Mouse (Mus musculus): ENCODE data around the gene Gm36028. TPM values are rescaled to one million over a fixed set of nuclear protein-coding genes. Genes with fewer than 3 reads are reported as not detected.

Gm36028 gene
- 0.24 and 0.40 TPM in 2 replicates for polyA plus RNA-seq (2014; fragmentation: Nextera tagmentation; extraction: Ambion mirVana)

GRCm38 (mm10) chr16:37861029-37861428 lies at the start of gene Gm36028:
TSS of gene Gm36028 (minus strand) at chr16:37861146.
- no peaks in the 10 kb centered on the region for H3K4me1 ChIP-seq (replicated peaks; ENCODE audit: control insufficient read depth, insufficient read depth, low read length)
- no peak within 1 kb of the TSS for H3K4me2 ChIP-seq (ENCODE audit: low read depth, low read length, severe bottlenecking)
- no peaks in the 10 kb centered on the region for H3K27me3 ChIP-seq (ENCODE audit: control insufficient read depth, insufficient read depth, low read length)
- WGBS = 87% methylated on average over 7 of the region's 7 CpGs
- H3K9ac ChIP-seq (ENCODE audit: low read length) = no peak within 1 kb of the TSS
- no peaks in the 10 kb centered on the region for H3K36me3 ChIP-seq (ENCODE audit: control insufficient read depth, insufficient read depth, low read length)
- DNase-seq (ENCODE audit: low spot score) = no peak
- H3K27ac ChIP-seq (ENCODE audit: low read depth, low read length) = no peak within 1 kb of the TSS
- no peak within 1 kb of the TSS for H3K4me3 ChIP-seq (ENCODE audit: low read depth, low read length)
- no peaks in the 10 kb centered on the region; the same call in 1 of the 2 replicates for H3K9me3 ChIP-seq (ENCODE audit: control insufficient read depth, low read length)
- no peak for ATAC-seq (replicated peaks; ENCODE audit: low FRiP score)

DNA sequence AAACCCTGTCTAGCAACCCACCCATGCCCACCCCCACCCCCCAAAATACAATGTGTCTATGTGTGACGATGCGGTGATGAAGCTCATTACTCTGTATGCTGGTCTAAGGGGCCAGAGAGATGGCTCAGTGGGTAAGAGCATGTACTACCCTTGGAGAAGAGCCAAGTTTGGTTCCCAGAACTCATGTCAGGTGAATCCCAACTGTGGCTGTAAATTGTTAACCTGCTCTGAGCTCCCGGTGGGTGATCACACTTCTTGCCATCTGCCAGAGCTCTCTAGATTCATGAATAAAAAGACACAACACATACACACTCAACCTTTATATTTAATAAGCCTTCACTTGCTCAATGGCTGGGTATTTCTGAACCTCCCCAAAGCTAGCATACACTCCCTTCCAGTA lies 45.5 kb upstream of the Gm36028 start:
- Histone ChIP-seq H3K27ac (ENCODE audit: low read depth, low read length) (no peak overlapping the region), H3K4me1 (replicated peaks; ENCODE audit: control insufficient read depth, insufficient read depth, low read length) (no peaks in the 10 kb centered on the region), H3K9me3 (ENCODE audit: control insufficient read depth, low read length) (no peaks in the 10 kb centered on the region), H3K9ac (ENCODE audit: low read length) (no peak overlapping the region), H3K36me3 (ENCODE audit: control insufficient read depth, insufficient read depth, low read length) (no peaks in the 10 kb centered on the region), H3K27me3 (ENCODE audit: control insufficient read depth, insufficient read depth, low read length) (no peaks in the 10 kb centered on the region), H3K4me2 (ENCODE audit: low read depth, low read length, severe bottlenecking) (no peak overlapping the region), H3K4me3 (ENCODE audit: low read depth, low read length) (no peak overlapping the region)
- ATAC-seq (replicated peaks; ENCODE audit: low FRiP score) (no peak), DNase-seq (ENCODE audit: low spot score) (no peak)
- WGBS = 94% methylated on average over 3 of the region's 3 CpGs

DNA sequence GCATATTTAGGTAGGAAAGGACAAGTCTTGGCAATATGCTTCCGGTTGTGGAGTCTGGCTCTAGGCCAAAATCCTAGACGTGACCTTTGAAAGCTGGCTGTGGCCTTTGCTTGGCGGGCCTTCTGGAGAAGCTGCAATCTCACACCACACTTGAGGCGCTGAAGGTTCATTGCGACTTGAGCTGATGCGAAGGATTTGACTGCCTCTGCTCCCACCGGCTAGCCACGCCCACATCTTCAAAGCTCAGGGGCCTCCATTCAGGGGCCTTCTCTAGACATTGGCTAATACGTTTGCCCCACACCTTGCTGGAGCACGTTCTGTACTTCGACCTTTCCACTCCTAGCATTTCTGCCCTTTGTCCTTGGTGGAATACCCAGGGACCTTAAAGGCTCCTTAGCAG lies 40.4 kb upstream of the Gm36028 start:
- no peaks in the 10 kb centered on the region for H3K36me3 ChIP-seq (ENCODE audit: control insufficient read depth, insufficient read depth, low read length)
- H3K27me3 ChIP-seq (ENCODE audit: control insufficient read depth, insufficient read depth, low read length) = no peaks in the 10 kb centered on the region
- no peak for ATAC-seq (replicated peaks; ENCODE audit: low FRiP score)
- no peak overlapping the region for H3K4me2 ChIP-seq (ENCODE audit: low read depth, low read length, severe bottlenecking)
- no peak overlapping the region for H3K27ac ChIP-seq (ENCODE audit: low read depth, low read length)
- H3K4me3 ChIP-seq (ENCODE audit: low read depth, low read length) = no peak overlapping the region
- no peaks in the 10 kb centered on the region for H3K9me3 ChIP-seq (ENCODE audit: control insufficient read depth, low read length)
- H3K4me1 ChIP-seq (replicated peaks; ENCODE audit: control insufficient read depth, insufficient read depth, low read length) = no peaks in the 10 kb centered on the region
- no peak for DNase-seq (ENCODE audit: low spot score)
- no peak overlapping the region for H3K9ac ChIP-seq (ENCODE audit: low read length)
- WGBS = 39% methylated on average over 11 of the region's 11 CpGs

DNA sequence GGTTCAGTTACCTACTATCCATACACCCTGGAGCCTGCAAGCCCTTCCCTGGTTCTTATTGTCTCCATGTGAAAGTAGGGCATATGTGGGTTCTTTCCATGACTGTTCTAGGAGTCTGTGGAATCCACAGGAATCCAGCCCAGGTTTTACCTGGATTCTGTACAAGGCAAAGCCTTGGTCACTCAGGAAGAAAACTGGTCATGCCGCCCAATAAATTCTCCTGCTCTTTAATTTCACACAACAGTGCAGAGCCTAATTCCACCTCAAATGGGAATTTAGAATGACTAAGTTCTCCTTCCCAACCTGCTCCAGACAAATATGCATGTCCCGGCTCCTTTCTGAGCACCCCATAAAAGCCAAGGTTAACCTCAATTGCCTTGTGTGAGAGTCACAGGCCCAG lies 38.4 kb upstream of the Gm36028 start:
- Histone ChIP-seq H3K9ac (ENCODE audit: low read length) (no peak overlapping the region), H3K4me3 (ENCODE audit: low read depth, low read length) (no peak overlapping the region), H3K9me3 (ENCODE audit: control insufficient read depth, low read length) (no peaks in the 10 kb centered on the region), H3K4me2 (ENCODE audit: low read depth, low read length, severe bottlenecking) (no peak overlapping the region), H3K36me3 (ENCODE audit: control insufficient read depth, insufficient read depth, low read length) (no peaks in the 10 kb centered on the region), H3K27ac (ENCODE audit: low read depth, low read length) (no peak overlapping the region), H3K4me1 (replicated peaks; ENCODE audit: control insufficient read depth, insufficient read depth, low read length) (no peaks in the 10 kb centered on the region), H3K27me3 (ENCODE audit: control insufficient read depth, insufficient read depth, low read length) (no peaks in the 10 kb centered on the region)
- 48% methylated on average over 2 of the region's 2 CpGs for WGBS
- DNase-seq (ENCODE audit: low spot score) = no peak
- ATAC-seq (replicated peaks; ENCODE audit: low FRiP score) = no peak

GRCm38 (mm10) chr16:37898790-37899189 lies 37.8 kb upstream of the Gm36028 start:
- H3K36me3 ChIP-seq (ENCODE audit: control insufficient read depth, insufficient read depth, low read length) = no peaks in the 10 kb centered on the region
- H3K4me3 ChIP-seq (ENCODE audit: low read depth, low read length) = no peak overlapping the region
- DNase-seq (ENCODE audit: low spot score) = no peak
- H3K9ac ChIP-seq (ENCODE audit: low read length) = no peak overlapping the region
- no peaks in the 10 kb centered on the region for H3K4me1 ChIP-seq (replicated peaks; ENCODE audit: control insufficient read depth, insufficient read depth, low read length)
- no peak overlapping the region for H3K27ac ChIP-seq (ENCODE audit: low read depth, low read length)
- ATAC-seq (replicated peaks; ENCODE audit: low FRiP score) = no peak
- no peak overlapping the region for H3K4me2 ChIP-seq (ENCODE audit: low read depth, low read length, severe bottlenecking)
- no peaks in the 10 kb centered on the region for H3K9me3 ChIP-seq (ENCODE audit: control insufficient read depth, low read length)
- H3K27me3 ChIP-seq (ENCODE audit: control insufficient read depth, insufficient read depth, low read length) = no peaks in the 10 kb centered on the region
- 84% methylated on average over 5 of the region's 5 CpGs for WGBS

GRCm38 (mm10) chr16:37893942-37894341 lies 33.0 kb upstream of the Gm36028 start:
- no peaks in the 10 kb centered on the region for H3K27me3 ChIP-seq (ENCODE audit: control insufficient read depth, insufficient read depth, low read length)
- no peak for DNase-seq (ENCODE audit: low spot score)
- H3K4me3 ChIP-seq (ENCODE audit: low read depth, low read length) = no peak overlapping the region
- H3K4me1 ChIP-seq (replicated peaks; ENCODE audit: control insufficient read depth, insufficient read depth, low read length) = no peaks in the 10 kb centered on the region
- H3K27ac ChIP-seq (ENCODE audit: low read depth, low read length) = no peak overlapping the region
- H3K4me2 ChIP-seq (ENCODE audit: low read depth, low read length, severe bottlenecking) = no peak overlapping the region
- no peak overlapping the region for H3K9ac ChIP-seq (ENCODE audit: low read length)
- H3K9me3 ChIP-seq (ENCODE audit: control insufficient read depth, low read length) = no peaks in the 10 kb centered on the region
- ATAC-seq (replicated peaks; ENCODE audit: low FRiP score) = no peak
- WGBS = 82% methylated on average over 2 of the region's 2 CpGs
- no peaks in the 10 kb centered on the region for H3K36me3 ChIP-seq (ENCODE audit: control insufficient read depth, insufficient read depth, low read length)

GRCm38 (mm10) chr16:37893381-37893780 lies 32.4 kb upstream of the Gm36028 start:
- Histone ChIP-seq H3K36me3 (ENCODE audit: control insufficient read depth, insufficient read depth, low read length) (no peaks in the 10 kb centered on the region), H3K9me3 (ENCODE audit: control insufficient read depth, low read length) (no peaks in the 10 kb centered on the region), H3K9ac (ENCODE audit: low read length) (no peak overlapping the region), H3K27me3 (ENCODE audit: control insufficient read depth, insufficient read depth, low read length) (no peaks in the 10 kb centered on the region), H3K4me3 (ENCODE audit: low read depth, low read length) (no peak overlapping the region), H3K4me1 (replicated peaks; ENCODE audit: control insufficient read depth, insufficient read depth, low read length) (no peaks in the 10 kb centered on the region), H3K4me2 (ENCODE audit: low read depth, low read length, severe bottlenecking) (no peak overlapping the region), H3K27ac (ENCODE audit: low read depth, low read length) (peak overlapping the region; percentile 21; the same call in 1 of the 2 replicates)
- 67% methylated on average over 6 of the region's 6 CpGs for WGBS
- ATAC-seq (replicated peaks; ENCODE audit: low FRiP score) = no peak
- DNase-seq (ENCODE audit: low spot score) = no peak

DNA sequence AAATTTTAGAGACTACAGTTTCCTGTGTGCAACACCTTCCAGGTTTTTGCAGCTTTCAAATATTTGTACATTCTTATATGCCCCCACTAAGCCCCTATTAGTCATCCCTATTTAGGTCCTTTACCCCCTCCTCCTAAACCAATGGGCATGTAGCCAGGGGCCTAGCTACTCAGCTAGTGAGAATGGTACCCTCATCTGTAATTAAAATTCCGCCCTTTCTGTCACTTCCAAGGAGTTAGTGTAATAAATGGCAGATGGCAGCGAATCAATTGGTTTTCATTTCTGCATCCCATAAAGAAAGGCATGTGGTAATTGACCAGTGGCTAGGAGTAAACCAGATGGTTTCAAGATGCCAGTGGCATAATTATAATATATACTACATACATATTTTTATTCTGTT lies 31.7 kb upstream of the Gm36028 start:
- peak overlapping the region; percentile 21; the same call in 1 of the 2 replicates for H3K27ac ChIP-seq (ENCODE audit: low read depth, low read length)
- H3K4me3 ChIP-seq (ENCODE audit: low read depth, low read length) = no peak overlapping the region
- H3K9ac ChIP-seq (ENCODE audit: low read length) = no peak overlapping the region
- H3K4me1 ChIP-seq (replicated peaks; ENCODE audit: control insufficient read depth, insufficient read depth, low read length) = no peaks in the 10 kb centered on the region
- H3K9me3 ChIP-seq (ENCODE audit: control insufficient read depth, low read length) = no peaks in the 10 kb centered on the region
- H3K27me3 ChIP-seq (ENCODE audit: control insufficient read depth, insufficient read depth, low read length) = no peaks in the 10 kb centered on the region
- H3K36me3 ChIP-seq (ENCODE audit: control insufficient read depth, insufficient read depth, low read length) = no peaks in the 10 kb centered on the region
- no peak for DNase-seq (ENCODE audit: low spot score)
- no peak overlapping the region for H3K4me2 ChIP-seq (ENCODE audit: low read depth, low read length, severe bottlenecking)
- 61% methylated on average over 2 of the region's 2 CpGs for WGBS
- ATAC-seq (replicated peaks; ENCODE audit: low FRiP score) = peak; percentile 63

DNA sequence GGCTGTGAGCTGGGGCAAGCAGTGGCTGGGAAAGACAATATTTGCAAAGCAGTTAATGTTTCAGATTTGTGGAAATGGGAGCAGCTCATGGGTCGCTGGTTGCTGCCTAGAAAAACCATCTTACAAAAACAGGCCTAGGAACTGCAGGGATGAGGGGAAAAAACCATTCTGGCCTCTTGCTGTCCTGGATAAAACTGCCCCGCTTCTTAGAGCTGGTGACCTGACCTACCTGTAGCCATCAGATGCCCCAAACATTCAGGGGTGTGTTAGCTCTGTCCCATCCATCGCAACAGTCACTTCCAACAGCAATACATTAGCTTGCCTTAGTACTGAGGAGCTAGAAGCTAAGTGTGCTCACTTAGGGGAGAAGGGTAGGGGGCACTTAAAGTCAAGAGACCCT lies 28.0 kb upstream of the Gm36028 start:
- ATAC-seq (replicated peaks; ENCODE audit: low FRiP score) (no peak), DNase-seq (ENCODE audit: low spot score) (no peak)
- Histone ChIP-seq H3K36me3 (ENCODE audit: control insufficient read depth, insufficient read depth, low read length) (no peaks in the 10 kb centered on the region; the same call in 1 of the 2 replicates), H3K27me3 (ENCODE audit: control insufficient read depth, insufficient read depth, low read length) (no peaks in the 10 kb centered on the region), H3K9me3 (ENCODE audit: control insufficient read depth, low read length) (no peaks in the 10 kb centered on the region), H3K4me3 (ENCODE audit: low read depth, low read length) (no peak overlapping the region), H3K27ac (ENCODE audit: low read depth, low read length) (no peak overlapping the region), H3K4me1 (replicated peaks; ENCODE audit: control insufficient read depth, insufficient read depth, low read length) (no peaks in the 10 kb centered on the region), H3K9ac (ENCODE audit: low read length) (no peak overlapping the region), H3K4me2 (ENCODE audit: low read depth, low read length, severe bottlenecking) (no peak overlapping the region)
- 91% methylated on average over 3 of the region's 3 CpGs for WGBS
